Mouse (Mus musculus) neural tube, embryonic 11.5 days (tissue): ENCODE measurements at regions not wholly inside any gene's neighbourhood (a gene's known extent, or its start where the extent isn't known, plus 50 kb on each side); places are given as distances from the start of the nearest gene placed in this dataset.
A peak's percentile ranks its signal among the peaks of the same experiment; 100 is the strongest.

Experiments used
- ATAC-seq: fragments of 200-750 bp; cut with Nextera tagmentation; 2 replicates; pipeline ENCODE4 v1.8.0; 2017; ENCODE audit warnings: moderate number of reproducible peaks, mild to moderate bottlenecking, moderate TSS enrichment, moderate library complexity; ENCODE audit not compliant: insufficient read depth, low FRiP score, low TSS enrichment
- DNase-seq: peaks from one replicate; pipeline ENCODE4 v3.0.0-alpha.2; 2015; ENCODE audit warnings: low spot score
- H3K27ac ChIP-seq: fragments of 300-500 bp; sonication (generic); 2 replicates; pipeline ENCODE4 v1.5.1; 2014; ENCODE audit warnings: low read depth, mild to moderate bottlenecking, low read length
- H3K27me3 ChIP-seq: fragments of 300-500 bp; sonication (generic); 2 replicates; pipeline ENCODE4 v1.6.1; 2014; ENCODE audit warnings: mild to moderate bottlenecking, low read length, mixed read lengths; ENCODE audit not compliant: control insufficient read depth, insufficient read depth
- H3K36me3 ChIP-seq: fragments of 300-500 bp; sonication (generic); 2 replicates; pipeline ENCODE4 v1.6.1; 2014; ENCODE audit warnings: mild to moderate bottlenecking, low read length, moderate library complexity, mixed read lengths; ENCODE audit not compliant: control insufficient read depth, insufficient read depth
- H3K4me1 ChIP-seq: fragments of 300-500 bp; sonication (generic); 2 replicates; pipeline ENCODE4 v1.6.1; 2014; ENCODE audit warnings: low read length, mixed read lengths; ENCODE audit not compliant: control insufficient read depth, insufficient read depth
- H3K4me2 ChIP-seq: fragments of 300-500 bp; sonication (generic); 2 replicates; pipeline ENCODE4 v1.6.1; 2014; ENCODE audit warnings: low read depth, mild to moderate bottlenecking, moderate library complexity
- H3K4me3 ChIP-seq: fragments of 300-500 bp; sonication (generic); 2 replicates; pipeline ENCODE4 v1.5.1; 2014; ENCODE audit warnings: low read depth, low read length
- H3K9ac ChIP-seq: fragments of 300-500 bp; sonication (generic); 2 replicates; pipeline ENCODE4 v1.6.1; 2014; ENCODE audit warnings: mild to moderate bottlenecking, low read length
- H3K9me3 ChIP-seq: fragments of 300-500 bp; sonication (generic); 2 replicates; pipeline ENCODE4 v1.6.1; 2016; ENCODE audit warnings: low read length; ENCODE audit not compliant: control insufficient read depth
- WGBS: fragments of 180-500 bp; shearing (Covaris S2); extraction: QIAGEN DNeasy Blood & Tissue Kit; methylation state at CpG from one replicate; pipeline ENCODE4 v1.1.7; 2014; 5-methylcytosine and 5-hydroxymethylcytosine counted together

DNA sequence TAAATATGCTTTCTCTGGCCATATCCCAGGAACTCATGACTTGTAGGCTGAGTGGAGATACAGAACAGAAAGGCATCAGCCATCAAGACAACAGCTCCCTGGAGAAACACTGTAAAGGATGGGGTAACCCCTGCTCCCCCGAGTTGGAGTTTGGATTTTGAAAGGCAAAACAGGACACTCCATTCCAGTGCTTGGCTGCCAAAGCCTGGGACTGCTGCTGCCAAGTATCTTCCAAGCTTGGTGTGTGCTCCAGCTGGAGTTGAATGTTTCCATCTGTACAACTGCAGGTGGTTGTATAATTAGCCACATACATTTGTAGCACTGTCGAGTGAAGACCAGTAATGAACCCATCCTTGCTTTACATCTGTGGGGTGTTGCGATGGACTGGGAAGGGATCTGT is 62.1 kb downstream of the 4933412E24Rik start:
- ATAC-seq (no peak), DNase-seq (no peak)
- Histone ChIP-seq H3K9me3 (no peaks in the 10 kb centered on the region), H3K4me1 (no peaks in the 10 kb centered on the region), H3K36me3 (no peaks in the 10 kb centered on the region), H3K27me3 (no peaks in the 10 kb centered on the region), H3K4me3 (no peak overlapping the region), H3K27ac (no peak overlapping the region), H3K9ac (no peak overlapping the region), H3K4me2 (no peak overlapping the region)
- WGBS, result 87% methylated on average over 3 of the region's 3 CpGs

DNA sequence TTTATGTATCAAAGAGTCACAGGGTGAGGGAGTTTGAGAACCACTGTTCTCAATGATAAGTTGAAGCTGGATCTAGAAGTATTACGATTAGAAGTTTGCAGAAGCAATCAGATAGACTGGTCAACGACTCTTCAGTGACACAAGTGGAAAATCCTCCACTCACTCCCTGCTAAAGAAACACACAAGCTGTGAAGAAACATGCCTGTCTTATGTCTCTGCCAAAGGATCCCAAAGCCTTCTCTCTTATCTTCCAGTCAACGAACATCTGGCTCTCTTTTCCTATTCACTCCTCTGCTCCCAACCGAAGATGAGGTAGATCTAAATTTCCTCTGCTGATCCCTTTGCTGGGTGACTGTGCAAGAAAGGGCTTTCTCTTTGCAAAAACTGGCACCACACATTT is 62.6 kb downstream of the 4933412E24Rik start:
- 84% methylated on average over 4 of the region's 4 CpGs for WGBS

DNA sequence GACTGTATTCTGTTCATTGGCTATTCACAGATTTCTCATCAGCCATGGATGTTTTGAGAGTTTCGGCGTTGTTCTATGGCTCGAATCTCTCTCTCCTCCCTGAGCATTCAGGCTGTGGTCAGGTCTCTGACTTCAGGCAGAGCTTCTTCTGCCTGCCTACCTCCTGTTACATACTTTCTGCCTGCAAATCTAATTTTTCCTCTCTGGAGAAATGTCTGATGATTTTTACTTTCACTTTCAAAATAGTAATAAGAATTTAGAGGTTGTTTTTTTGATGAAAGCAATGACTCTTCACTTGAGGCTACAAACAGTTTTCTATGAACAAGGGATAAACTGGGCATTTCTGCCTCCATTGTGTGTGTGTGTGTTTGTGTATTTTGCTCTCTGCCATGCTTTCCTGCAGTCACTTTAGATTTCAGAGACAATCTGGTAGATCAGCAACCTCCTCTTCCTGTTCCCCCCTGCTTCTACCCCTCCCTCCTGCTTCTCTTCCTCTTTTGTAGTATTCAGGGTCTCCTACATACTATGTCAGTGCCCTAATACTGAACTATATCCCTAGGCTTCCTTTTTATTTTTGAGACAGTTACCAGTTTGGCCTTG is 65.7 kb downstream of the 4933412E24Rik start:
- Histone ChIP-seq H3K9me3 (no peaks in the 10 kb centered on the region), H3K36me3 (no peaks in the 10 kb centered on the region), H3K4me1 (no peaks in the 10 kb centered on the region), H3K9ac (no peak overlapping the region), H3K27me3 (no peaks in the 10 kb centered on the region), H3K4me2 (no peak overlapping the region), H3K4me3 (no peak overlapping the region), H3K27ac (no peak overlapping the region)
- DNase-seq (no peak), ATAC-seq (no peak)
- WGBS, result 90% methylated on average over 3 of the region's 3 CpGs

More for the DNA sequence above, 62.6 kb downstream of the 4933412E24Rik start:
- DNase-seq (no peak), ATAC-seq (no peak)
- no peaks in the 10 kb centered on the region for H3K36me3 ChIP-seq
- no peak overlapping the region for H3K9ac ChIP-seq
- no peaks in the 10 kb centered on the region for H3K9me3 ChIP-seq
- H3K27me3 ChIP-seq, result no peaks in the 10 kb centered on the region
- H3K4me3 ChIP-seq, result no peak overlapping the region
- H3K27ac ChIP-seq, result no peak overlapping the region
- no peaks in the 10 kb centered on the region for H3K4me1 ChIP-seq
- H3K4me2 ChIP-seq, result no peak overlapping the region

DNA sequence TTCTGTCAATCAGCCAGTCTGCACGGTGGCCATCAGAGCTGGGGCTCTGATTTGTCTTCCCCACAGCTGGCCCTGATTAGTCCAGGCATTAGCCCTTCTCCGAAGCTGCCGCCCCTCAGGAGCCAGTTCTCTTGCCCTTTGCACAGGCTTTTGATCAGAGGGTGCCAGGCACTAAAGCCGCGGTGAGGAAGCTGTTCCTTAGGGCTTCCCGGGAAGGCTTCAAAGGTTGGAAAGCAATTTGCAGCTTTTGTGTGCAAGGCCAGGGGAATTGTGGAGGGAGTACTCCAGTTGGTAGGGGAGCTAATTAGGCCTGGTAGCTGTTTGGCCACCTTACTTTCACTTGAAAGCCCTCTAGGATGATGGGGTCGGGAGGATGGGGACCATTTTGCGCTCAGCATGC is 71.2 kb downstream of the 4933412E24Rik start:
- Histone ChIP-seq H3K27me3 (no peaks in the 10 kb centered on the region), H3K9ac (no peak overlapping the region), H3K9me3 (no peaks in the 10 kb centered on the region), H3K4me2 (no peak overlapping the region), H3K4me1 (no peaks in the 10 kb centered on the region), H3K36me3 (no peaks in the 10 kb centered on the region), H3K27ac (no peak overlapping the region), H3K4me3 (no peak overlapping the region)
- DNase-seq (no peak), ATAC-seq (no peak)
- 4% methylated on average over 8 of the region's 8 CpGs for WGBS

DNA sequence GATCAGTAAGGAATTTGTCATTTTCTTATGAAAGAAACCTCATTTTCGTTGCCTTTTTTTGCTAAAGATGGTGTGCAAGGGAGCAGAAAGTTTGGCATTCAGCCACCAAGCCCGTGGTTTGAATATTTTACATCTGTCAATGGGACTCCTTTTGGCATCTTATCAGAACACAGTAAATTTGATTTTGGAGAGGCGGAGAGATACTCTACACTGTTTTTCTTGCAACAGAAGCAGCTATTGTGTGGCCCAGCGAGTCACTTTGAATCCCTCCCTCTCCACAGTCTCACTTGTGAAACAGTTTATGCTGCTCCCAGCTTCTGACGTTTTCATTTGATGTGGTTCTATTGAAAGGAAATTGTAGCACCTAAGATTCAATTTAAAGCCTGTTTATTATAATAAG is 79.9 kb downstream of the 4933412E24Rik start:
- Histone ChIP-seq H3K4me3 (no peak overlapping the region), H3K9me3 (no peaks in the 10 kb centered on the region), H3K4me1 (no peaks in the 10 kb centered on the region), H3K36me3 (no peaks in the 10 kb centered on the region), H3K27me3 (no peaks in the 10 kb centered on the region), H3K27ac (no peak overlapping the region), H3K4me2 (no peak overlapping the region), H3K9ac (no peak overlapping the region)
- ATAC-seq (no peak), DNase-seq (no peak)
- 73% methylated on average over 5 of the region's 5 CpGs for WGBS

DNA sequence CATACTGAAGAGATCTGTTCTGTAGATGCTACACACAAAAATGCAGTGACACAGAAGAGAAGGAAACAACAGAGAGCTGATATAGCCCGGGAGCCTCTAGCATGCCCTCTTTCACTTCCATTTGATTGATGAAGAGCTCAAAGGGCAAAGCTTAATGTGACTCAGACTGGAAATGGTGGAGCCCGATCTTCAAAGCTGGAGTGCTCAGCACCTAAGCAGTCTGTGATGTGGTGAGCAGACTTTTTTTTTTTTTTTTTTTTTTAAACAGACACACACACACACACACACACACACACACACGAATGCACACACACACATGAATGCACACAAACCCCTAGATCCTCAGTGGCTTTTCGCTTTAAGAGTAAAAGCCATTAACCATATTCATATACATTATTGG is 102.6 kb downstream of the 4933412E24Rik start:
- Histone ChIP-seq H3K4me2 (no peak overlapping the region), H3K4me1 (no peaks in the 10 kb centered on the region), H3K27me3 (no peaks in the 10 kb centered on the region), H3K36me3 (no peaks in the 10 kb centered on the region), H3K9ac (no peak overlapping the region), H3K4me3 (no peak overlapping the region), H3K9me3 (no peaks in the 10 kb centered on the region), H3K27ac (no peak overlapping the region)
- ATAC-seq (no peak), DNase-seq (no peak)
- 56% methylated on average over 4 of the region's 4 CpGs for WGBS

DNA sequence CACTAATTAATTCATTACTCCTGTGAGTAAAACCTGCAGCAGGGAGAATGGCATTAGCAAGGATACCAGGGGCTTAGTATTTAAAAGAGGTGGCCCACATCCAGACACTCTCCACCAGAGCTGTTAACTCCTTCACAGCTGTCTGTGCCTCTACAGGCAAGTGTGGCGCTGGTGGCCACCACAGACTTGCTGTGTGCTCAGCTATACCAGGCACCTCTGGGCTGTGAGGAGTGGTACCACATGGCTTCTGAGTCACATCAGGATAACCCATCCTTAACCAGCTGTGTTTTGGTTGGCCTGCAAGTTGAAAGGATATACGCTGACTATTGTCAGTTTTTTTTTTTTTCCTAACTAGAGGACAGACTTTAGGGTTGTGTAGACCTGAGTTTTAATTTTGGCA is 108.1 kb downstream of the 4933412E24Rik start:
- ATAC-seq, result no peak
- H3K36me3 ChIP-seq, result no peaks in the 10 kb centered on the region
- H3K4me1 ChIP-seq, result no peaks in the 10 kb centered on the region
- H3K27me3 ChIP-seq, result no peaks in the 10 kb centered on the region
- H3K27ac ChIP-seq, result no peak overlapping the region
- no peaks in the 10 kb centered on the region for H3K9me3 ChIP-seq
- no peak for DNase-seq
- H3K9ac ChIP-seq, result no peak overlapping the region
- H3K4me2 ChIP-seq, result no peak overlapping the region
- WGBS, result 66% methylated on average over 2 of the region's 2 CpGs
- H3K4me3 ChIP-seq, result no peak overlapping the region

DNA sequence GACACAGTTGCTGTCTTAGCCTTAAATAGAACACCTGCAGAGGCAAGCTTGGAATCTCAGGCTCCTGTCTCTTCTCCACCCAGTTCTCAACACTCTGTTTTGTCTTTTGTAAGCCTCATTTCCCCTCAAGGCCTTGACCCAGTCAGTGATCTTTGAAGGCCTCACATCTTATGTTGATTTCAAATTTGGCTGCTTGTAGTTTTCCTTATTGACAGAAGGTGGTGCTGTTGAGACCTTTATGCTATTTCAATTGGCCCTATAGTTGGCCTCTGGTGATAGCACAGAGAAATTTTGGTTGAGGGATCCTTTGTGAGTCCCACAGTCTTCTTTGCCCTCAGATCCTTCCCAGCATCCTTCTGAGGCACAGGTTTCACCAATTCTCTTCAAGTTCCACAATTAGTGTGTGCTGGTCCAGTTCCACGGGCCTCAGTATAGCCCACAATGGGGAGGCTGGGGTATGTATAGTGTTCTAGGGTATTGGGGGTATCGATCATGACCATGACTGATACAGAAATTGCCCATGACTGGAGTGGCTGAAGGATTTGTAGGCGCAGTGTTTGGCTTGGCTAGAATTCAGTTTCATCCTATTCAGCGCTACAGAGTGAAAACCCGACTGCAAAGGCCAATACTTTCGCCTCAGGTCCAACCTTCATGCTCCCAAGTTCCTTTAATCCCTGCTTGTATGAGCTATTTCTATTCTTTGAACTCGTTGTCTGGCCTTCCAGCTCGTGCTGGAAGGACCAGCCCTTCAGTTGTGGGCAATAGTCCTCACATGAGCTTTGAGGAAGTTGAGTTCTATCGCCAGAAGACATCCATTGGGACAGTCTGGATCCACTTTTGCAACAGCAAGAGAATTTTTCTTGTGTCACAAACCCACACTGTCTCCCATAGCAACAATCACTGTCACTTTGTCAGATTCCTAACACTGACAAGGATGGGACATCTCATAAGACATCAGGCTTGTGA is 110.3 kb downstream of the 4933412E24Rik start:
- no peak for ATAC-seq
- H3K4me3 ChIP-seq, result no peak overlapping the region
- no peak overlapping the region for H3K4me2 ChIP-seq
- 82% methylated on average over 9 of the region's 9 CpGs for WGBS
- DNase-seq, result peak; percentile 19
- no peaks in the 10 kb centered on the region for H3K36me3 ChIP-seq
- no peak overlapping the region for H3K9ac ChIP-seq
- no peaks in the 10 kb centered on the region for H3K4me1 ChIP-seq
- no peaks in the 10 kb centered on the region for H3K27me3 ChIP-seq
- no peak overlapping the region for H3K27ac ChIP-seq
- H3K9me3 ChIP-seq, result no peaks in the 10 kb centered on the region

DNA sequence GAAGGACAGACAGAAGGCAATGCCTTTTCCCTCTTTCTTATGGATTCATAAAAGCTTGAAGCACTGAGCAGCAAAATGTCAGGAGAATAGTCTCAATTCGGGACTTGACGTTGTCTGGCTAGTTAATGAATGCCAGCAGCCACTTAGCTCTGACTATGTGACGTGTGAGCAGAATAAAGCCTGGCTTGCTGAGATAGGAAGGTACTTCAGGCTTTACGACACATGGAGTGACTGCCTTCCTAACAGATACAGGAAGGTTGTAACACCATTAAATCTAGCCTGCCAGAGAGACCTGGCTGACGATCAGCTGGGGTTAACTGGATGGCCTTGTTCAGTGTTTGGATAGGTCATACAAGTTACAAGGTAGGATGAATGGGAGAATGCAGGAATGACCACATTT is 111.7 kb downstream of the 4933412E24Rik start:
- no peaks in the 10 kb centered on the region for H3K36me3 ChIP-seq
- DNase-seq, result no peak
- no peak overlapping the region for H3K9ac ChIP-seq
- WGBS, result 53% methylated on average over 5 of the region's 5 CpGs
- H3K27ac ChIP-seq, result no peak overlapping the region
- no peak overlapping the region for H3K4me3 ChIP-seq
- ATAC-seq, result no peak
- H3K4me1 ChIP-seq, result no peaks in the 10 kb centered on the region
- no peaks in the 10 kb centered on the region for H3K9me3 ChIP-seq
- no peaks in the 10 kb centered on the region for H3K27me3 ChIP-seq
- H3K4me2 ChIP-seq, result no peak overlapping the region
